Mouse (Mus musculus) CD4-positive, CD25-positive, alpha-beta regulatory T cell, adult 4 months (primary cell): Measurements from ENCODE around the gene Alg2. TPM values are rescaled to one million over a fixed set of nuclear protein-coding genes. Genes with fewer than 3 reads are reported as not detected.

Source experiments
- ATAC-seq: one replicate; pipeline ENCODE4 v1.8.0; 2017
- polyA plus RNA-seq, 2 experiments: library from polyadenylated mRNA; unstranded; fragments of 100-300 nt; shearing (Covaris generic); gene quantifications; one replicate each; pipeline ENCODE4 v1.2.1; 2017

Gene Alg2
- polyA plus RNA-seq, 2 experiments from 2014 or later = 8.3 to 9.2 TPM

DNA sequence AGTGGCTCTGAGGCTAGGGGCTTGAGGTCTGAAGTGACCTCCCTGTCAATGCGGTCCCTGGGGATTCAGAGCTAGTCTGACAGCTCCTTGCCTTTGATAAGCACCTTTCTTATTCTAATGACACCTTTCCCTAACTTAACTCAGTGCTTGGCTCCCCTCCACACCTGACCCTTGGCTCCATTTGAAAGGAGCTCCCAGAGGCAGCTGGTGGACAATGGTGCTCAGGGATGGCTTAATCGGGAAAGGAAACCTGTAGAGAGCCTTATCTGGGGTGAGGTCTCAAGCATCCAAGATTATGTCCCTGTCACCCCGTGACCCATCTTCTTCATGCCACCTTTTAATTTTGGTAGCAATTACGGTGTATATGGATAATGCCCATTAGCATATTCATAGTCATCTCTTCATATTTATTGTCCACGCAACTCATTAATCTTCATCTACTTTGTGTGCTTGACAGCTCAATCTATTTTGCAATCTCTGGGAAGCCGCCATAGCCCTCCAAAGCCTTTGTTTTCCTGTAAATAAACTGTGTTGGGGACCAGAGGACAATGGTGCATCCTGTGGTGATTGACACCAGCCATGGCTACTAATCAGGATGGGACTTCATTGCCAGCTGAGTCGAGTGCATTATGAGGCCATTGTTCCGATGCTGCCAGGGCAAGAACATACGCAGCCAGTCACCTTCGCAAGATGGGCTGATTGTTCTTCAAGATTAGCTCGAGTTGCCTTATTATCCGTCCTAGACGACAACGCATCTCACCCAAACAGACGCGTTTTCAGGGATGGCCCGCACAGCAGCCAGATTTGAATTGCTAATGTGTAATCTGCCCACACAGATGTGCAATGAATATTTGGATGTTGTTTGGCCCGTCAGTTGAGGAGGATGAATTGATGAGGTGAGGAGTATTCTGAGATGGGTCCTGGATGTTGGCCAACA lies 24.3 kb downstream of the Alg2 start:
- no peak for ATAC-seq

DNA sequence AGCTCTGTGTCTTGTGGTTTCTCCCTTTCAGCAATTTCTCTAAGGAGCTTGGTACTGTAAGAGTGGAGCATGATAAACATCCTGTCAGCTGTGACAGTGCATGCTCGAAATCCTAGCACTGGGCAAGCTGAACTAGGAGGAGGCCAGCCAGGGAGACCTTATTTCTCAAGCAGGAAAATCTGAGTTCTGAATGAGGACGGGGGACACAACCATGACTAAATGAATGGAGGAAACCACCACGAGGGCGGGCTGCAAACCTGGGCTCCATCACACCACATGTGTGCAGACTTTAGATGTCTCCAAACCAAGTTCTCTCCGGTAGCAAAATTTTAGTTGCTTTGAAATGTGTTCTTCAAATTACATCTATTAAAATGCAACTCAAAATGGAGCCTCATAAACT lies 25.0 kb downstream of the Alg2 start:
- ATAC-seq = no peak

DNA sequence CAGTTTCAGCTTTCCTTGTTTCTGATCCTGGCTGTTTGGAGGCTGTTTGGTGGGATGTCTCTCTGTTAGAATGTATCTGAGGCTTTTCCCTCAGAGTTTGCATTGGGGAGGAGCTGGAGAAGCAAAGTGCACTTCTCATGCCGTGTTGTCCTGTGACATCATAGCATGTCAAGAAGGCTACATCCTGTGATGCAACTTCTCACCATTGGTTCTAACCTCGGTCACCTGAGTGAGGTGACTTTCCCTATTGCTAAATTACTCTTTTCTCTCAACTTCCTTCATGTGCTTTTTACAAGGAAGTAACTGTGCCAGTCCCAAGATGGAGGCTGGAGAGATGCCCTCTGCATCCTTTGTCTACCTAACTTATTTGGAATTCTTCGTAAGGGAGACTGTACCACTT lies 25.6 kb downstream of the Alg2 start:
- ATAC-seq = no peak

DNA sequence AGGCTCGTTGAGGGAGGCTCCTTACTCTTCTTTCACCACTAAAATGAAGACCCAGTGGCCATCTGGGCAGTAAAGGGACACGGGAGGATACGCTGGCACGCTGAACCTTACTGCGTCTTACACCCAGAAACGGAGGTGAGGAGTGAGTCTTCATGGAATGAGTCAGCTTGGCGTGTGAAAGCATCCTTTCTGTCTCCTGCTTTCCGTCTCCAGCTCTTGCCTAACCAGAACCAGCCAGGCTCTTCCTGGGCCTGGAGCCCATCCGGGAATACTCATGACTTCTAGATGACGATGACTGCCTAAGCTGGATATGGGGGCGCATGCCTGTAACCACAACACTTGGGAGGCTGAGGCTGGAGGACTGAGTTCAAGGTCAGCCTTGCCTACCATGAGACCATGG lies 33.2 kb downstream of the Alg2 start:
- no peak for ATAC-seq

DNA sequence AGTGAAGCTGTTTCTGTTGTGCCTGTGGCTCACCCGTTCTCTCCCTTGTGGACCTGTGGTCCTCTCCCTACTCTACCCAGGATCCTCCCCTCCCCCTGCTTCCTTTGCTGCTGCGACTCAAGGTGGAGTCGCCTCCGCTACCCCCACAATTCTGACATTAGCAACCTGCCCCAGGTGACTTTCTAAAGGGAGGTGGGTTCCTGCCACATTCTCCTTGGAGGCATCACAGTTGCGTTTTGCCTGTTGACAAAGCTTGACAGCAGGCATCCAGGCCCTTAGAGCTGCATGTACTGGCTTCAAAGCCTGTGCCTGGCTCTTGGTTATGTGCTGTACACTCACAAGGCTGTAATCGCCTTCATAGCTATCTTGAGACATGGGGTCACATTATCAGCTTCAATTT lies 35.2 kb downstream of the Alg2 start:
- no peak for ATAC-seq

DNA sequence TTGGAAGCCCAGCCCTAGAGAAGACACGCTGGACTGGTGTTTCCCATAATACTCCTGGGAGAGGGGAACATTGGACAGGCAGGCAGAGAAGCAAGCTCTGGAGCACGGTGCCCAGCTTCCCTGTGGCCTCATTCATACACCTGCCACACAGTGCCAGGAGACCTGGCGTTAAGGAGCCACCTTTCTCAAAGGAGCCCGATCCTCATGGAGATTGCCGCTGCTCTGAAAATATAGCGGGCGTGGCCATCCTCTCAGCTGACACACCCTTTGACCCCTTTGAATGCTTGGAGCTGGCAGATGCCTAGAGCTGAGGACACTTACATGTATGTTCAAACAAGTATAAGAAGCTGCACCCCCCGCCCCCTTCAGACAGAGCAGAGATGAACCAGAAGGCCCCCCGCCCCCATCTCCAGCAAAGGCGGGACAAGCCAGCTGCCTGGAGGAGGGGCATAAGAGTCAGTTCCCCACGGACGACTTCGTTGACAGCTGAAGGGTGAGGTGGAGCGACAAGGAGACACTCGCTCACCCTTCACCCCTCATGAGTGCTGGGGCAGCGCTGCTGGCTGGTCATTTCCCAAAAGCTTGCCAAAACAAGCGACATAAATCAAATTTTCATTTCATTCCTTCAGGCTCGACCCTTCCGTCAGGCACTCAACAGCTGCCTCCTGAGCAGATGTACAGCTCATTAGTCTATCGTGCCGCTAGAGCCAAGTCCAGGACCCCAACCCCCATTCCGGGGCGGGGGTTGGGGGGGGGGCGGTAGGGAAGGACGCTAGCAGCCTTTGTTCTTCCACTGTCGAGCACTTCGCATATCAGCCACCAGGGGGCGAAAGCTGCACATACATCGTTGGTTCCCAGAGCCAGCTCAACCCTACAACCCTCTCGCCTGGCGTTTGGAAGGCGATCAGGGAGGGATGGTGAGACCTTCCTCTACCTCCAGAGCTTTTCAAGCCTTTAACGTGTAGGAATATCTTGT lies 36.5 kb downstream of the Alg2 start:
- ATAC-seq = peak; percentile 78

DNA sequence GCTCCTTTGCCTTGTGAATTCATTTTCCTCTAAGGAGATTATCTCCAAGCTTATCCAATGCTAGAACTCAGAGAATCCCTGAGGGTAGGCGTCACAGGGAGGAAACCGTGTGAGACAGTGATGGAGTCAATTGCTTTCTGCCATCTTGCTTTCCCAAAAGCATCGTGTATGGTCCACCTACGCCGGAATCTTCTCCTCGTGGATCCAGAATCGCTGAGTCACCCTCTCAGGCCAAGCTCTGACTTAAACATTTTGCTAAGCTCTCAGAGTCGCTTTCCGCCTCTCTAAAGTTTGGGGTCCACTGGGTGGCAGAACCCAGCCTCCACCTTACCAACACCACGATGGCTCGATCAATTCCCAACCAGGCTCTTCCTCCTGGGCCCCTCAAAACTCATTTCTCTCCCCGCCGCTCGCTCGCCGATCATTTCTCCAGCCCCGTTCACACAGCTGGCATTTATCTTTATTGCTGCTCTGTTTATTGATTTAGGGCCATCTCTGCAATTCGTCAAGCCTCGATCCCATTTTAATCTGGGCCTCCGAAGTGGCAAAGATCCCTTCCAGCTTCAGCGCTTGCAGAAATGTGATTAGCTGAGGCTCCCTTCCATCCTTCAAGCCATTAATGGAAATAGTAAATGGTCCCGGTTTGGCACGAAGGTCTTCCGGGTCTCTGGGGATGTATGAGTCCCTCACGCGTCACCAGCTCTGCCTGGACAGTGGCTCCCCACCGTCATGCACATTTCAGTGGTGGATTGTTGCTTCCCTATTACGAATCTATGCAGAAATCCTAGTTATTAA lies 38.4 kb downstream of the Alg2 start:
- no peak for ATAC-seq

DNA sequence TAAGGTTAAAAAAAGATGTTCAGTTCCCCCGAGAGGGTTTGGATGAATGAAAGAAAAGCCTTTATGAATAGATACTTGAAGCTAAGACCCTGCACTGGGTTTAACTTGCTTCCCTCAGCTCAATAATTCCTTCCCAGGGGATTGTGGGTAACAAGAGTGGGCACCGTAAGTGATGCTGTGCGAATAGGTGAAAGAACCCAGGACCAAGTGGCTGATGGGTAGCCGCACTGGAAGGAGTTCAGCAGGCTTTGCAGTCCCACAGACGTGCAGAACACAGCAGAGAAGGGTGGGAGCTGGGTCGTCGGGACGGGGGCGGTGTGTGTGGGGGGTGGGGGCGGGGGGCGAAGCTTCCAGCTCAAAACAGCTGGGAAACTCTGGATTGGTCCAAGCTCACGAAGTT lies 39.0 kb downstream of the Alg2 start:
- ATAC-seq = no peak

DNA sequence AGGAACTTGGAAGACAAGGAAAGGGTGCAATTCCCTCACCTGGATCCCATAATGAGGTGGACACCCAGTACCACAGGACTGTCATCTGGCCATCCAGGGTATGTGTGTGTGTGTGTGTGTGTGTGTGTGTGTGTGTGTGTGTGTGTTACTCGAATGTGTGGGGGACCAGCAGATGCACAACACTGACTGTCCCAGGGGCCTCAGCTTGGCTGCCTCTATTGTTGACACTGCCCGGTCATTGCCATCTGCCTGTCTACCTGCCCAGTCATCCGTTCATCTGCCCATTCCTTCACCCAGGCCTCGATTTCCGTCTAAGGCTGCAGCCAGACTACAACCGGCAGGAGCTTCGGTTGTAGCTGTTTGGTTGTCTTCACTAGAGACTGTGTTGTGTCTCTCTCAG lies 41.4 kb downstream of the Alg2 start:
- no peak for ATAC-seq

DNA sequence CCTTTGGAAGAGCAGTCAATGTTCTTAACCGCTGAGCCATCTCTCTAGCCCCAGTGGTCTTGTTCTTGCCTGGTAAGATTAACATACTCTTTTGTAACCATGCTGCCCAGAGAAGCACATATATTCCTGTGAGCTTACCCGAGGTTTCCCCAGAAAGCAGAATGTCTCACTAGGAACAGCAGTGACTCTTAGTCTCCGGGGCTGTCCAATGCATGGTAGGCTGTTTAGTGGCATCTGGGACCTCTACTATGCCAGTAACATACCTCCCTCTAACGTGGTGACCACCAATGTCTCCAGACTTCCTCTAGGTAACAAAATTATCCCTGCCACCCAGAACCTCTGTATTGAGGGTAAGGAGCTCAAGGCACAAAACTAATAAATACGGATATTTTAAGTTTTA lies 43.1 kb downstream of the Alg2 start:
- ATAC-seq = no peak

DNA sequence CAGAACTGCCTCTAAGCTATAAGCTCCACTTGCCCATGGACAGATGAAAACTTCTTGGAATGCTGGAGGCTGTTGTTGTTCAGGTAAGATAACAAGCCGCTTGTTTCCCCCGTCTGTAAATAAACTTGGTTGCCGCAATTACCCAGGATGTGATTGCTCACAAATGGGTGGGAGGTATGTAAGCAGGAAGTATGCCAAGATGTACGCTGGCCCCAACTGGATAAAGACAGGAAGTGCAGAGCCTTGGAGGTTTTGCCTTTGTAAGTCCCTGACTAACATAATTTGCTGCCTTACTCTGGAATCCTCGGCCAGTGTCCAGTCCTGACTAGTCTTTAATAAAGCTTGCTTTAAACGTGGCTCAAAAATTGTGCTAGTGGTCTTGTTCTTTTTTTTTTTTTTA lies 43.6 kb downstream of the Alg2 start:
- ATAC-seq = no peak

DNA sequence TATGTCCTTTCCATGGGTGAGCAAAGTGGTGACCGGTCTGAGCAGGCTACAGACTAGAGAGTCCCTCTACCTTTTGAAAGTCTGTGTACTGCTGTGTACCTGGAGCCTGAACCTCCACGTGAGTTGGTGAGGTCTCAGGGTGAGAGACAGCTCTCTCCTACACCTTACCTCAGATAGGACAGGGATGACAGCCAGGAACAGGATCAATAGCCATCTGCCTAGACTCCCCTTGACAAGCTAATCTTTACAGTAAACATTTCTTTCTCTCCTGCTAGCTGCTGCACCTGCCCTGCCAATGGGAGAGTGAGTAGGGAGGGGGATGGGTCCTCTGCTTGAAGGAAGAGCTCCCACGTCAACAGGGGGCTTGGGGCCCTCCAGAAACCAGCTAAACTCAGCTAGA lies 46.5 kb downstream of the Alg2 start:
- no peak for ATAC-seq

DNA sequence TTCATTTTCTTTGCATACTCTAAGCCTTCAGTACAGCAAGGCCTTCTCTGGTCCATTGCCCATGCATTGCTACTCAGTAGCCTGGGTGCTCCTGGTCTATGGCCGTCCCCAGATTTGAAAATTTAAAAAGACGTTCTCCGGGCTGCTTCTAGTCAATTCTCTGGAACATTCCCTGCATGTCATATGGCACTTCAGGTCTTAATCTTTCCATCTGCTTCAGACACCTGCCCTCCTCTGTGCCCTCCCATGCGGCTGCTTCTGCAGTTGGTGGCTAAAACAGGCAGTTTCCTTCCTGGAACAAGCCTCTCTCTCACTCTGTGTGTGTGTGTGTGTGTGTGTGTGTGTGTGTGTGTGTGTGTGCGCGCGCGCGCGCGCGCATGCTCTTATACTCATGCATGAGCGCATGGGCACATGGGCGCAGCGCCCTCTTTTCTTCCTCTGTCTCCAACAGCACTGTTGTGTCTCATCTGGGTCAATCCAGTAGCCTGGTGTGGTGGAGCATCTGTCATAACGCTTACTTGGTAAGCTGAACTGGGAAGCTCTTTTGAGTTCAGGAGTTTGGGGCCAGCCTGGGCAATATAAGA lies 48.8 kb downstream of the Alg2 start:
- no peak for ATAC-seq

DNA sequence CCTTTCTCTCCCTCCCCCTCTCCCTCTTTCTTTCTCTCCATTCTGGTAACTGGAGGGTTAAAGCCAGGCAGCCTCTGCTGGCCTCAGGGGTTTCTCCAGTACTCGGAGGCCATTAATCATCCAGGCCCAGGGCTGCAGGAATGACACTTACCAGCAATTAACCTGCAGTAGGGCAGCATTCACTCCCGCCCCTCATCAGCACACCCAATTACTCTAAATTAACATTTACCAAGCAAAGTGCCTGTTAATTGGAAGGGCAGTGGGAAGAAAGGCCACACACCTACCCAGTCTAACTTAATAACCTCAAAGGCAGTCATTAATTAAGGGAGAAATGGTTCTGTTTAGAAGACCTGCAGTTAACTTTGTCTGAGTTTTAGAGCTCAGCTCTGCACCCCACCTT lies 49.8 kb downstream of the Alg2 start:
- ATAC-seq = no peak

DNA sequence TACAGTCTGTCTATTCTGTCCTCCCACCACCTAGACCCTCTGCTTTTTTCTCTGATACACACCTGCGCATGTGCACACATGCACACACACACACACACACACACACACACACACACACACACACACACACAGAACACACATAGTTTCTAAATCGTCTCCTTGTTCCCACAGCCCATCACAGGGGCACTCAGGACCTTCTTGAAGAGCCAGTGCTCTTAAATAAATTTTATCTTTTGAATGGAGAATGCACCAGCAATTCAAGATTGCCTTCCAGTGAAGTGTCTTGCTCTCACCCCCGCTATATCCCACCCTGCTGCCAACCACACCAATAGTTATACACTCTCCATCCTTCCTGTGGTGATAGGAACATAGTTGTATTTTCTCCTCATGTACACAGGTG lies 51.2 kb downstream of the Alg2 start:
- ATAC-seq = no peak

DNA sequence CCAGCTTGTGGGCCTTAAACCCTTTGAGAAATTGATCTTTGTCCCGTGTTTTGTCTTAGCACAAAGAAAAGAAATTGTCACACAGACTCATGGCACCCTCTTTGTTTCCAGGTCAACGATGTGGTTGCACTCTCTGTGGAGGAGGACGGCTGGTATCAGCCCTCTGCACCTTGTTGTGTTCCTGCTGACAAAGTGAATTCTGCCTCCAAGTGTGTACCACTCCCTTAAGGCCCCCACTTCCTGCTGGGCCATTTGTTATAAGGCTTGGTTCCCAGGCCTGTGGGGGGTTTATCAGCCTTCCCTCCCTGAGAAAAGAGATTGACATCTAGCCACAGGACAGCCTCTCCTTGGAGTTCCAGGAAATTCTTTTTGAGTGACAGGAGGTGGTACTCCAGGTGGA lies 51.9 kb downstream of the Alg2 start:
- ATAC-seq = no peak

DNA sequence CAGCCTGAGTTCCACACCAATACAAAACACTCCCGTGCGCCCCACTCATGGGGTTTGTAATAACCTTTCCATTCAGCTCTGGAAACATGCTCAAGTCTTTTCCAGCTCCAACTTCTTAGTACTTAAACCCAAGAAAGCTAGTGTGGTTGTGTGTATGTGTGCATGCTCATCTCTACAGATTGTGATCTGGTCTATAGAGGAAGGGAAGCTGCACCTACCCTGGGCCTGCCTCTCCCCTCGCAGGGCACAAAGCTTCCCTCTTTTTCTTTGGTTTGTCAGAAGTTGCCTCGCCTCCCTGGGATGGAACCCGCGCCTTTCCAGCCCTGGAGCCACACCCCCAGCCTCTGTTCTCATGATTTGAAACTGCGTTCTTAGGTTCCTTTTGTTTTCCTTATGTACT lies 53.9 kb downstream of the Alg2 start:
- ATAC-seq = no peak

DNA sequence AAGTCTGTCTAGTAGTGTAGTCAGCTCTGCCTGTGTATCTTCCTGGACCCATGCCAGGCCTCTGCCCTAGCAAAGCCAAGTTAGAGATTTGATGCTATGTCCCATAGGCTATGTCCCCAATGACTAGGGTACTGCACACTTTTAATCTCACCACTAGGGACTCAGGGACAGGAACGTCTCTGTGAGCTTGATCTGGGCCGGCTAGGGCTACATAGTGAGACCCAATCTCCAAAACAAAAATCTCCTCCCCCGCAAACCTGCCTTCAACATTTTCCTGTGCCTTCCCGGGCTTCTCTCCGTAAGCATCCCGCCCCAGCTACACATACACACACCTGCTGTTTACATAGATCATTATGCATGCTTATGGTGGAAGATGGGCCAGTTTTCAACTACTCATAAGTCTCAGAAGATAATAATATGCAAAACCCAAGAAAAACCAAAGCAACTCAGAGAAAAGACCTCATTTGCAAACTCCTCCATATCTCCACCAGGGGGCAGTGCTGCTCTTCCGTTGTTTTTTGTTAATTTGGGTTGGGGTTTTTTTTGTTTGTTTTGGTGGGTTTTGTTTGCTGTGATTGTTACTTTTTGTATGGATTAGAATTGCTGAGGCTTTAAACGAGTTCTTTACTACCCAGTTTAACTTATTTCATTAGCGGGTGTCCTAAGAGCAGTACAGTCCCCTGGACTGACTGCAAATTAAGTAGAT lies 54.7 kb downstream of the Alg2 start:
- ATAC-seq = no peak

DNA sequence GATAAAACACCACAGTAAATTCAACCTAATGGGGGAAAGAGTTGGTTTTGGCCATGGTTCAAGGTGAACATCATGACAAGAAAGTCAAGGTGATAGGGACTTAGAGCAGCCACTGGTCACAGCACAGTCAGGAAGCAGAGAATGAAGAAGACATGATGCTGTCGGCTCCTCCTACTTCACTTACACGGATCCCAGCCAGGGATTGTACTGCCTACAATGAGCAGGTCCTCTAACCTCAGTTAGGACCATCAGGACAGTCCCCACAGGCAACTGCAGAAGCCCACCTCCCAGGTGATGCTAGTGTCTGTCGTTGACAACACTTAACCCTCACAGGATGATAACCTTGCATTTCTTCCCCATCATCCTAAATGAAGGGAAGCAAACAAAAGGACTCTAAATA lies 56.3 kb downstream of the Alg2 start:
- ATAC-seq = no peak
